Mouse (Mus musculus): Measurements from ENCODE around the gene Actl7b. TPM values are rescaled to one million over a fixed set of nuclear protein-coding genes. Genes with fewer than 3 reads are reported as not detected.

Actl7b gene
- total and polyA plus RNA-seq, 3 experiments, result 0.13 to 0.21 TPM; not detected in 1

- dilution Hi-C loops (cut with MboI; ENCODE audit: extremely low pct_ligation_motif_present, extremely low pct_unique_long_range_greater_than_20kb, low sequenced_read_pairs), result no loop called here
- no peak for TF ChIP-seq KAT2A (IDR thresholded peaks at IDR 0.05; ENCODE audit: insufficient replicate concordance, low read length)
- TF ChIP-seq ETS1 (conservative IDR thresholded peaks at IDR 0.05; ENCODE audit: low read depth, low read length), result no peak
- TF ChIP-seq UBTF (IDR thresholded peaks at IDR 0.05; ENCODE audit: low read depth, low read length), result no peak
- no peak for TF ChIP-seq MEF2A (IDR thresholded peaks at IDR 0.05; ENCODE audit: borderline replicate concordance, low read depth, low read length)
- no peak for TF ChIP-seq MXI1 (IDR thresholded peaks at IDR 0.05; ENCODE audit: low read depth, low read length)
- TF ChIP-seq JUN (IDR thresholded peaks at IDR 0.05; ENCODE audit: insufficient read depth, low read depth, low read length), result no peak
- no peak for TF ChIP-seq CTCF (conservative IDR thresholded peaks at IDR 0.05 in 1 of 2, IDR thresholded peaks at IDR 0.05 in 1 of 2; ENCODE audit: low read depth in 2 of 2, low read length in 2 of 2)
- no peak for TF ChIP-seq PAX5 (IDR thresholded peaks at IDR 0.05; ENCODE audit: low read length)
- TF ChIP-seq MAX (IDR thresholded peaks at IDR 0.05; ENCODE audit: low read length), result no peak
- TF ChIP-seq MYC (IDR thresholded peaks at IDR 0.05; ENCODE audit: low read depth, low read length), result no peak
- TF ChIP-seq NRF1 (IDR thresholded peaks at IDR 0.05; ENCODE audit: low read depth, low read length), result no peak
- TF ChIP-seq SIN3A (IDR thresholded peaks at IDR 0.05; ENCODE audit: low read length), result no peak
- TF ChIP-seq POLR2AphosphoS2 (IDR thresholded peaks at IDR 0.05; ENCODE audit: low read depth, low read length), result no peak
- H3K9ac ChIP-seq (ENCODE audit: insufficient read depth, low read depth), result no peak overlapping the region
- no peaks in the 10 kb centered on the region for H3K27me3 ChIP-seq (replicated peaks)
- no peak overlapping the region for H3K4me2 ChIP-seq (ENCODE audit: insufficient read depth, low read depth, poor library complexity, severe bottlenecking)
- H3K4me3 ChIP-seq (replicated peaks in 1 of 3; ENCODE audit: low read depth in 2 of 3, low read length in 2 of 3, poor library complexity in 1 of 3), result no peak overlapping the region
- no peaks in the 10 kb centered on the region for H3K9me3 ChIP-seq (replicated peaks; ENCODE audit: low read length)
- H3K27ac ChIP-seq (ENCODE audit: insufficient read depth, low read depth), result no peak overlapping the region
- no peaks in the 10 kb centered on the region for H3K4me1 ChIP-seq (ENCODE audit: control insufficient read depth in 1 of 2, insufficient read depth in 2 of 2)
- in situ Hi-C loops (cut with MboI; ENCODE audit: low pct_ligation_motif_present, low pct_unique_long_range_greater_than_20kb, low sequenced_read_pairs), result no loop called here
- H3K36me3 ChIP-seq (replicated peaks in 1 of 2; ENCODE audit: control insufficient read depth in 1 of 2, insufficient read depth in 1 of 2, low read length in 1 of 2), result peaks cover 76 to 99% of the 10 kb centered on the region in 2 experiments
- no peaks in the 10 kb centered on the region for H3K79me2 ChIP-seq (replicated peaks; ENCODE audit: control insufficient read depth, extremely low read depth, insufficient read depth, poor library complexity, severe bottlenecking)
- DNase-seq (ENCODE audit: extremely low read depth), result no peak
These were observed 27.7 kb upstream of the Actl7b start for GRCm38 (mm10) chr4:56768913-56769312.

GRCm38 (mm10) chr4:56767861-56768284 is 26.6 kb upstream of the Actl7b start:
- Histone ChIP-seq H3K4me3 (replicated peaks in 1 of 3; ENCODE audit: low read depth in 2 of 3, low read length in 2 of 3, poor library complexity in 1 of 3) (no peak overlapping the region), H3K79me2 (replicated peaks; ENCODE audit: control insufficient read depth, extremely low read depth, insufficient read depth, poor library complexity, severe bottlenecking) (no peaks in the 10 kb centered on the region), H3K36me3 (replicated peaks in 1 of 2; ENCODE audit: control insufficient read depth in 1 of 2, insufficient read depth in 1 of 2, low read length in 1 of 2) (peaks cover 72 to 99% of the 10 kb centered on the region in 2 experiments), H3K4me1 (ENCODE audit: control insufficient read depth in 1 of 2, insufficient read depth in 2 of 2) (no peaks in the 10 kb centered on the region), H3K27ac (ENCODE audit: insufficient read depth, low read depth) (no peak overlapping the region), H3K9me3 (replicated peaks; ENCODE audit: low read length) (no peaks in the 10 kb centered on the region), H3K4me2 (ENCODE audit: insufficient read depth, low read depth, poor library complexity, severe bottlenecking) (no peak overlapping the region), H3K9ac (ENCODE audit: insufficient read depth, low read depth) (no peak overlapping the region), H3K27me3 (replicated peaks) (no peaks in the 10 kb centered on the region)
- no peak for TF ChIP-seq BHLHE40 (IDR thresholded peaks at IDR 0.05; ENCODE audit: low read depth, low read length)
- dilution Hi-C loops (cut with MboI; ENCODE audit: extremely low pct_ligation_motif_present, extremely low pct_unique_long_range_greater_than_20kb, low sequenced_read_pairs), result no loop called here
- in situ Hi-C loops (cut with MboI; ENCODE audit: low pct_ligation_motif_present, low pct_unique_long_range_greater_than_20kb, low sequenced_read_pairs), result no loop called here
- no peak for DNase-seq (ENCODE audit: extremely low read depth)

GRCm38 (mm10) chr4:56757693-56758092 is 16.4 kb upstream of the Actl7b start:
- no peaks in the 10 kb centered on the region for H3K9me3 ChIP-seq (replicated peaks; ENCODE audit: low read length)
- in situ Hi-C loops (cut with MboI; ENCODE audit: low pct_ligation_motif_present, low pct_unique_long_range_greater_than_20kb, low sequenced_read_pairs) (no loop called here), dilution Hi-C loops (cut with MboI; ENCODE audit: extremely low pct_ligation_motif_present, extremely low pct_unique_long_range_greater_than_20kb, low sequenced_read_pairs) (no loop called here)
- H3K27me3 ChIP-seq (replicated peaks), result no peaks in the 10 kb centered on the region
- H3K4me2 ChIP-seq (ENCODE audit: insufficient read depth, low read depth, poor library complexity, severe bottlenecking), result no peak overlapping the region
- H3K9ac ChIP-seq (ENCODE audit: insufficient read depth, low read depth), result no peak overlapping the region
- no peak overlapping the region for H3K4me3 ChIP-seq (replicated peaks in 1 of 3; ENCODE audit: low read depth in 2 of 3, low read length in 2 of 3, poor library complexity in 1 of 3)
- TF ChIP-seq MAX (IDR thresholded peaks at IDR 0.05; ENCODE audit: low read length), result no peak
- peak; percentile 88 for TF ChIP-seq JUND (conservative IDR thresholded peaks at IDR 0.05; ENCODE audit: low read depth, low read length)
- TF ChIP-seq NRF1 (IDR thresholded peaks at IDR 0.05; ENCODE audit: low read depth, low read length), result no peak
- TF ChIP-seq POLR2AphosphoS2 (IDR thresholded peaks at IDR 0.05; ENCODE audit: low read depth, low read length), result no peak
- peak; percentile 79; the same call in 1 of the 2 replicates for TF ChIP-seq JUN (IDR thresholded peaks at IDR 0.05; ENCODE audit: insufficient read depth, low read depth, low read length)
- TF ChIP-seq IRF4 (IDR thresholded peaks at IDR 0.05; ENCODE audit: low read depth, low read length), result peak; percentile 84
- TF ChIP-seq EP300 (IDR thresholded peaks at IDR 0.05; ENCODE audit: low read length), result peak; percentile 66
- no peak for TF ChIP-seq PAX5 (IDR thresholded peaks at IDR 0.05; ENCODE audit: low read length)
- no peak for TF ChIP-seq RCOR1 (conservative IDR thresholded peaks at IDR 0.05; ENCODE audit: low read depth, low read length)
- no peak for TF ChIP-seq POLR2A (IDR thresholded peaks at IDR 0.05; ENCODE audit: low read depth, low read length)
- no peak for TF ChIP-seq MXI1 (IDR thresholded peaks at IDR 0.05; ENCODE audit: low read depth, low read length)
- TF ChIP-seq ZMIZ1 (IDR thresholded peaks at IDR 0.05; ENCODE audit: low read depth, low read length), result no peak
- peaks cover 3 to 20% of the 10 kb centered on the region in 2 experiments; a peak in 3 of 4 replicates for H3K4me1 ChIP-seq (ENCODE audit: control insufficient read depth in 1 of 2, insufficient read depth in 2 of 2)
- H3K79me2 ChIP-seq (replicated peaks; ENCODE audit: control insufficient read depth, extremely low read depth, insufficient read depth, poor library complexity, severe bottlenecking), result no peaks in the 10 kb centered on the region
- peaks cover 63 to 97% of the 10 kb centered on the region in 2 experiments for H3K36me3 ChIP-seq (replicated peaks in 1 of 2; ENCODE audit: control insufficient read depth in 1 of 2, insufficient read depth in 1 of 2, low read length in 1 of 2)
- H3K27ac ChIP-seq (ENCODE audit: insufficient read depth, low read depth), result 0 out of 2 replicates have a peak overlapping the region, but pooled peaks have one; percentile 51
- peak; percentile 46 for DNase-seq (ENCODE audit: extremely low read depth)
